Mouse (Mus musculus) T-helper 1 cell (primary cell): ENCODE measurements around the gene Prokr1.
"Not testable (repeated sequence)": the region's sequence is repeated elsewhere in the genome, so short reads cannot be mapped to it uniquely, and the experiment has no call there.

Experiments used
- in situ Hi-C: fragments of 300-600 bp; cut with MboI, MseI; formaldehyde crosslinking; loops from one replicate; pipeline ENCODE4 v1.15.1; 2025; ENCODE audit warnings: high pct_unique_total_duplicates

Prokr1 gene

GRCm38 (mm10) chr6:87590394-87591281, at the start of gene Prokr1:
Gene Prokr1 (minus strand): TSS chr6:87590743.
- in situ Hi-C loops = no loop called here

- in situ Hi-C loops = no loop called here
Observed at GRCm38 (mm10) chr6:87638134-87638660, 47.7 kb upstream of the Prokr1 start.

- in situ Hi-C loops = no loop called here
Observed at GRCm38 (mm10) chr6:87632176-87632575, 41.6 kb upstream of the Prokr1 start.

DNA sequence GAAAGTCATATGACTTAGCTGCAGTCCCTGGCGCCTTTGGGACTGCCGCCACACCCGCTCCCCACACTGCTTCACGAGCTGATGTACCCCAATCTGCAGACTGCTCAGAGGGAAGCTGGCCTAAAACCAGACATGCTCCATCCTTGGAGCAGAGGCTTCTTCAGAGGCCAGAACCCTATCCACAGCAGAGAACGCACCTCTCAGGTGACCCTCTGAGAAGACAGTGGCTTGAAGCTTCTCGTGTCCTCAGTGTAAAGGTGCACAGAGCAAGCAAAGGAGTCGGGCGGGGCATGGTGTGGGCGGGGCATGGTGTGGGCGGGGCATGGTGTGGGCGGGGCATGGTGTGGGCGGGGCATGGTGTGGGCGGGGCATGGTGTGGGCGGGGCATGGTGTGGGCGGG, 38.4 kb upstream of the Prokr1 start:
- in situ Hi-C loops = not testable (repeated sequence)

- in situ Hi-C loops = no loop called here
Observed at GRCm38 (mm10) chr6:87623151-87623550, 32.6 kb upstream of the Prokr1 start.

DNA sequence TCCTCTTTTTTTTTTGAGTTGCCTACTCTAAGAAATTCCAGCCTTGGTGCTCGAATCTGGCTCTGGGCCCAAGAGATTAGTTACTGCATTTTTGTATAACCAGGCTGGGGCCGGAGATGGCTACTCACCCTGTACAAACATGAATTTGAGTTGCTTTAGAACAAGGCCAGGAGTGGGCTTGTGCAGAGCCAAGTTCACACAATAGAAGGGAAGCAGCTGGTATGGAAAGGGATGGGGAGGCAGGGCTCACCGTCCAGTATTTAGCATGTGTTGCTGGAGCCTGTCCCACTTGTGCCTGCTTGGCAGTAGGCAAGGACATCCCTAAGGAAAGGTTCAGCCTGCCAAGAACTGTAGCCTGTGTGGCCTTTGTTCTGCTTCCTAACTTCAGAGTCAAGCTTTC, 30.7 kb upstream of the Prokr1 start:
- in situ Hi-C loops = no loop called here

GRCm38 (mm10) chr6:87618021-87618420, 27.5 kb upstream of the Prokr1 start:
- in situ Hi-C loops = no loop called here

DNA sequence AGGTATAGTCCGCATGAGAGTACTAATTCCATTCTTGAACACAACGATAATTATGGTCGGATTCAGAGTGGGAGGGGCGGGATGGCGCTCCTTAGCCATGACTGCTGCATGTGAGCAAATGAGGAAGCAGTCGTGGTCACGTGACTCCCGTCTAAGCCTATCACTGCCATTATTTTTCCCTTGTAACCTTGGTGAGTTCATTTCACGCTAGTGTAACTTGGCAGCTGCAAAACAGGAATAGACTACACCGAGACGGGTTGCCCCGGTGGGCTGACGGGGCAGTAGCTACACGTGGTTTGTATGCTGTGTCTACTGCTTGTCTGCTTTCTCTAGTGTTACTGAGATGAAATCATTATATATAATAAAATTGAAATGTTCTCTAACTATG, 25.1 kb upstream of the Prokr1 start:
- in situ Hi-C loops = no loop called here

- in situ Hi-C loops = no loop called here
Observed at GRCm38 (mm10) chr6:87614794-87615695, 24.5 kb upstream of the Prokr1 start.

DNA sequence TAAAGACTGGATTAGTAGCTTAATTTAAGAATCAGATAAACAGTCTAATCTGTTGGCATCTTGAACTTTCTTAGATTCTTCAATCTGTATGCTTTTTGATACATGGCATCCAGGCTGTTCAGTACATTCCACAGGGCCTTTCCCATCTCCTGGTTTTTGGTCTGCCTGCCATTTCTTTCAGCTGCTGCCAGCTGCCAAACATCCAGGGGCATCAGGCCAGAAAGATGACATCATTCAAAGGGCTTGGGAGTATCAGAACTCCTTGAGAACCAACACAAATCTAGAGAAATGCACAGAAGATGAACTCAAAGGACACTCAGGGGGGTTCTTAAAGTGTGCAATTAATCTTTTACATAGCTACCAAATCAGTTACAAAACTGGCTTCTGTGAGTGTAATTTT, 9.3 kb upstream of the Prokr1 start:
- in situ Hi-C loops = no loop called here

- in situ Hi-C loops = no loop called here
Observed at GRCm38 (mm10) chr6:87597116-87597833, 6.7 kb upstream of the Prokr1 start.

DNA sequence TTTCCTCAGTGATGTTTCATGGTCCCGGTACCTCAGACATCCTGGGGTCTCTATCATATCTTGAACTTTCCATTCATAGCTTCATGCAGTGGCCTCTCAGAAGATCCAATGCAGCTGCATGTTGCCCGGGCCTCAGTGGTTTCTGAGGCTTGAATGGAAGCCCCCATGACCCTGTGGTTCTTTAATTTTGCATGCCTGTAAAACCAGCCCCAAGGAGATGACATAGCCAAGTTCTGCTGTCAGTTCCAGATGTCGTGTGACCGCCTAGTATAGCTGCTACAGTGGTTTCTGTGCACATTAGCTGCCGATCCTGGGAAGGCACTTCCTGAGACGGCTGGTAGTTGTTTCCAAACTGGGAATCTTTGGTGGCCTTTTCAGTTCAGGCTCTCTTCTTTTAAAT, 3.6 kb upstream of the Prokr1 start:
- in situ Hi-C loops = no loop called here

GRCm38 (mm10) chr6:87589718-87590393, 687 bp downstream of the Prokr1 start:
- in situ Hi-C loops = no loop called here

GRCm38 (mm10) chr6:87583991-87584390, 6.6 kb downstream of the Prokr1 start:
- in situ Hi-C loops = no loop called here

DNA sequence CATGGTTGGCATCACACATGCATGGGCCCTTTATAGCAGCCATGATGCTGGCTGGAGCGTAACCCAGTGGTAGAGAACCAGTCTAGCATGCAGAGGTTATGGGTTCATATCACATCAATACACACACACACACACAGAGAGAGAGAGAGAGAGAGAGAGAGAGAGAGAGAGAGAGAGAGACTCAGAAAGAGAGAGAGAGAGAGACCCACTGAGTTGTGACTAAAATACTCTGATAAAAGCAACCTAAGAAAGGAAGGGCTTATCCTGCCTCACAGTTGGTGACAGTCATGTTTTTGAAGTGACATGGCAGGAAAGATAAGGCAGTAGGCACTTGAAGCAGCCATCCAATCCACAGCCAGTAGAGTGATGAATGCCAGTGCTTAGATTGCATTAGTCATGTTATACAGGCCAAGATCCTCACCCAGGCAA, 7.3 kb downstream of the Prokr1 start:
- in situ Hi-C loops = no loop called here

DNA sequence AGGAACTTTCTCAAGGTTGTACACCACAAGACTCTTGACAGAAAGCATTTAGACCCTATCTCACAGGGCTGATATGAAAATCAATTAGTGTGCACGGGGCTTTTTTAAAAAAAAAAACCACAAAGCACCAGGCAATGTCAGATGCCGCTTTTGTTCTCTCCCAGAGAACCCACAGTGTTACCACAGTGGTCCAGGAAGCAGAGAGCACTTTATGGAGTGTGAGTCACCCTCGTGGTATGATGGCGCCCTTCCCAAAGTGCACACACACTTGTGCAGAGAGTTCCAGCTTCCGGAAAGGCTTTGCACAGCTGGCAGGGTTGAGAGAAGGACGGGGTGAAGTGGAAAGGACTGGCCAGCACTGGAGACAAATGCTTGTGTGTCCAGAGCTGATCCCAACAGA, 8.1 kb downstream of the Prokr1 start:
- in situ Hi-C loops = no loop called here

- in situ Hi-C loops = no loop called here
Observed at GRCm38 (mm10) chr6:87581581-87581980, 9.0 kb downstream of the Prokr1 start.

- in situ Hi-C loops = no loop called here
Observed at GRCm38 (mm10) chr6:87581071-87581470, 9.5 kb downstream of the Prokr1 start.

DNA sequence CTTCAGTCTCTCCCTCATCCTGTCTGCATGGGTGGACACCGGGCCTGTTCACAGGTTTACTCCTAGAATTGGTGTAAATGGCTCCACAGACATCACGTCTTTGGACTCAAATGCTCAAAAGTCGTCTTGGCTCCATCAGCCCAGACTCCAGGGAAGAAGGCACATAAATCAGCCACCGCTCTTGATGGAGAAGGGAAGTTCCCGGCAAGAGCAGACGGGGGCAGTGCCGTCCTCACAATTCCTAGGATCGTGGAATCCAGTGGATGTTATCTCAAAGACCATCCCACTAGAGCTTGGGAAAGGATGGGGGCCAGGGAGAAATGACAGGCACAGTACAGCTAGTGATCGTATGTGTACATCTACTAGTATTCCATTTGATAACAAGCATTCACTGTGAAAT, 12.3 kb downstream of the Prokr1 start:
- in situ Hi-C loops = no loop called here

DNA sequence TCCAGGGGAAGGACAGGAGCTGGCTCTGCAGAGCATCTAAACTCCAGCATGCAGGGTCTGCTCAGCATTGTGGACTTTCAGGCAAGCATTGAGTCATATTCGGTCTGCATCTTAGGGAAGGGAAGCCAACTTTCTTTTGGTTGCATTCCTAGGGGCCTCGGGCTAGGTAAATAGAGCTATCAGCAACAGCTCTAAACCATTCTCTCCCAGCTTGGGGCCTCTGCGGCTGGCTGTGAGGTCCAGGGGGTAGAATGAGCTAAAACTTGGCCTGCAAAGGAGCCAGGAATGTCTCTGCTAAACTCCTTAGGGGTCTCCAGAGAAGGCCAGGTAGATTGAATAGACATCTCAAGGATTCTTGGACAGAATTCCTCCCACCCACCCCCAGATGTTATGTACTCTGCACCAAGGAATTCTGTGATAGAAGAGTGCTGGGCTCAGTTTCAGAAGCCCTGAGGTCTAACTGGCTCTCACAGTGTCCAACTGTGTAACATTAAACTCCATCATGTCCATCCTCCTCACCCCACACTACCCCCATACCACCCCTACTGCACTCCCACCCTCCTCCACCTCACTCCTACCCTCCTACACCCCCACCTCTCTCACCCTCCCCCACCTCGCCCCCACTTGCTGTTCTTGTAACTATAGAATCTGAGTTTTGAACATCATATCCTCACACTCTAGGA, 13.8 kb downstream of the Prokr1 start:
- in situ Hi-C loops = no loop called here
